Mouse (Mus musculus) brain, embryonic 14.5 days (tissue): ENCODE measurements at regions not wholly inside any gene's neighbourhood (a gene's known extent, or its start where the extent isn't known, plus 50 kb on each side); places are given as distances from the start of the nearest gene placed in this dataset.
A peak's percentile ranks its signal among the peaks of the same experiment; 100 is the strongest.

Experiments used
- DNase-seq: peaks from one replicate; pipeline ENCODE4 v3.0.0-alpha.2; 2011; ENCODE audit warnings: low read depth
- CTCF ChIP-seq: fragments of 200-500 bp; IDR thresholded peaks from 2 replicates; pipeline ENCODE4 v1.5.1; 2012; ENCODE audit warnings: inconsistent platforms, mild to moderate bottlenecking, moderate library complexity, borderline replicate concordance; ENCODE audit not compliant: insufficient read depth, insufficient read length; ENCODE audit errors: extremely low read depth
- POLR2A ChIP-seq: fragments of 200-500 bp; IDR thresholded peaks from 2 replicates; pipeline ENCODE4 v1.6.1; 2012; ENCODE audit warnings: mild to moderate bottlenecking, inconsistent platforms, borderline replicate concordance; ENCODE audit not compliant: poor library complexity, insufficient read depth, insufficient read length, severe bottlenecking; ENCODE audit errors: extremely low read depth

- DNase-seq = peak; percentile 23
- TF ChIP-seq CTCF (no peak), POLR2A (no peak)
Measured at GRCm38 (mm10) chr3:131808127-131808526, 243.6 kb downstream of the Papss1 start.

GRCm38 (mm10) chr3:131812968-131813367 is 248.4 kb downstream of the Papss1 start:
- DNase-seq = peak; percentile 61
- TF ChIP-seq POLR2A (no peak), CTCF (peak; percentile 44; the same call in 1 of the 2 replicates)

- TF ChIP-seq CTCF (no peak), POLR2A (no peak)
- DNase-seq = no peak
Measured at GRCm38 (mm10) chr3:131818806-131819205, 254.2 kb downstream of the Papss1 start.

- TF ChIP-seq CTCF = no peak
- TF ChIP-seq POLR2A = no peak
- DNase-seq = no peak
Measured at GRCm38 (mm10) chr3:131857442-131857841, 227.7 kb upstream of the Dkk2 start.

GRCm38 (mm10) chr3:131859083-131859482 is 226.0 kb upstream of the Dkk2 start:
- no peak for TF ChIP-seq CTCF
- TF ChIP-seq POLR2A = no peak
- DNase-seq = no peak

- no peak for DNase-seq
- TF ChIP-seq CTCF = no peak
Measured at GRCm38 (mm10) chr3:131865106-131865505, 220.0 kb upstream of the Dkk2 start.

GRCm38 (mm10) chr3:131867266-131867665 is 217.8 kb upstream of the Dkk2 start:
- TF ChIP-seq POLR2A = no peak
- no peak for DNase-seq

GRCm38 (mm10) chr3:131868219-131868964 is 216.7 kb upstream of the Dkk2 start:
- DNase-seq = peak; percentile 3
- TF ChIP-seq CTCF = no peak
- TF ChIP-seq POLR2A = no peak

GRCm38 (mm10) chr3:131869306-131869705 is 215.8 kb upstream of the Dkk2 start:
- no peak for DNase-seq
- TF ChIP-seq POLR2A = no peak
- TF ChIP-seq CTCF = no peak

- no peak for DNase-seq
- TF ChIP-seq CTCF (no peak), POLR2A (no peak)
Measured at GRCm38 (mm10) chr3:131882667-131883066, 202.4 kb upstream of the Dkk2 start.

GRCm38 (mm10) chr3:131886470-131886869 is 198.6 kb upstream of the Dkk2 start:
- TF ChIP-seq POLR2A = no peak
- peak; percentile 57 for TF ChIP-seq CTCF
- DNase-seq = no peak

- no peak for TF ChIP-seq CTCF
- TF ChIP-seq POLR2A = no peak
- DNase-seq = no peak
Measured at GRCm38 (mm10) chr3:131886984-131887383, 198.1 kb upstream of the Dkk2 start.

GRCm38 (mm10) chr3:131887670-131888069 is 197.4 kb upstream of the Dkk2 start:
- no peak for TF ChIP-seq POLR2A
- TF ChIP-seq CTCF = no peak
- DNase-seq = no peak

- no peak for DNase-seq
- TF ChIP-seq CTCF (no peak), POLR2A (no peak)
Measured at GRCm38 (mm10) chr3:131891941-131892340, 193.2 kb upstream of the Dkk2 start.

- DNase-seq = peak; percentile 43
- TF ChIP-seq CTCF (no peak), POLR2A (no peak)
Measured at GRCm38 (mm10) chr3:131893061-131893804, 191.9 kb upstream of the Dkk2 start.

- TF ChIP-seq CTCF (no peak), POLR2A (no peak)
- no peak for DNase-seq
Measured at GRCm38 (mm10) chr3:131895057-131895456, 190.0 kb upstream of the Dkk2 start.
